ENCODE assay signal across 18 mouse cellular contexts in the genomic region with DNA sequence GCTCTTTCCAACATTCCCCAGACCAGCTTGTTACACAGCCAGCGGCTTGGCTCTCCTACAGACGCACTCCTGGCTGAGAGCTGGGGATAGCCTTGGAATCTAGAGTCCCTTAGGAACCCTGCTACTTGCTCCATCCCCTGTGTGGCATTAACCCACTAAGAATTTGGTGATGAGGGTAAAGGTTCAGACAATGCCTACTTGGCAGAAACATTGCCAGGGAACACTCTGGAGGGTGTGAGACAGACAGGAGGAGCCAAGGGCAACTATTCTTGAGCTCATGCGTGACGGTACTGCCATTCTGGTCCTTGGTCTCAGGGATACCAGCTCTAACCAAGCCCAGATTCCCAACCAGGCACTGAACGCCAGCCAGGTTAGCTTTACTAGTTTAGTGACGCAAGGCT. TPM values are rescaled to one million over a fixed set of nuclear protein-coding genes. Genes with fewer than 3 reads are reported as not detected.
A peak's percentile ranks its signal among the peaks of the same experiment; 100 is the strongest.
DNase-seq lines count a peak whose midpoint lies in the region; ATAC-seq and TF ChIP-seq lines count a peak whose summit lies in the region.
"Had no signal": no experiment of that assay in that cellular context is flagged by ENCODE, and none has a peak within 500 bp of the region (broad histone marks: within the 10 kb centered on the region; RNA-seq: fewer than 3 reads in every experiment).

No protein-coding gene starts in this region.

- 92% methylated on average over 6 of the region's 6 CpGs for WGBS in lung, embryonic 15.5 days
- 91% methylated on average over 6 of the region's 6 CpGs for WGBS in kidney, embryonic 16.5 days
- 87% methylated on average over 6 of the region's 6 CpGs for WGBS in liver, postnatal 0 days (ENCODE audit: insufficient replicate concordance)

- peaks cover 41% of the 10 kb centered on the region for H3K36me3 ChIP-seq in lung, embryonic 15.5 days
- peaks cover 28% of the 10 kb centered on the region for H3K36me3 ChIP-seq in kidney, embryonic 16.5 days (ENCODE audit: insufficient read depth, low read length)
- H3K36me3 ChIP-seq in liver, postnatal 0 days (replicated peaks; ENCODE audit: insufficient read depth, low read length), result peaks cover 44% of the 10 kb centered on the region

- no peaks in the 10 kb centered on the region for H3K9me3 ChIP-seq in lung, embryonic 15.5 days
- H3K9me3 ChIP-seq in kidney, embryonic 16.5 days (ENCODE audit: low read length), result no peaks in the 10 kb centered on the region
- H3K9me3 ChIP-seq in liver, postnatal 0 days (ENCODE audit: low read length), result no peaks in the 10 kb centered on the region
- H3K9me3 ChIP-seq: embryonic facial prominence, embryonic 12.5 days; G1E; hindbrain, embryonic 15.5 days; megakaryocyte, embryonic 14.5 days; neural tube, embryonic 13.5 days had no signal

- no peaks in the 10 kb centered on the region for H3K27me3 ChIP-seq in lung, embryonic 15.5 days
- H3K27me3 ChIP-seq in kidney, embryonic 16.5 days (ENCODE audit: insufficient read depth, low read length), result no peaks in the 10 kb centered on the region
- H3K27me3 ChIP-seq in liver, postnatal 0 days (ENCODE audit: insufficient read depth, low read length), result no peaks in the 10 kb centered on the region
- H3K27me3 ChIP-seq: embryonic facial prominence, embryonic 12.5 days; hindbrain, embryonic 15.5 days; megakaryocyte, embryonic 14.5 days; neural tube, embryonic 13.5 days had no signal

- no peak overlapping the region for H3K4me2 ChIP-seq in lung, embryonic 15.5 days
- H3K4me2 ChIP-seq in kidney, embryonic 16.5 days (replicated peaks; ENCODE audit: low read depth, low read length), result no peak overlapping the region
- H3K4me2 ChIP-seq in liver, postnatal 0 days (ENCODE audit: low read depth, low read length), result peak overlapping the region; percentile 67
- H3K4me2 ChIP-seq: embryonic facial prominence, embryonic 12.5 days; hindbrain, embryonic 15.5 days; lung, embryonic 14.5 days; neural tube, embryonic 13.5 days had no signal

- H3K4me1 ChIP-seq in lung, embryonic 15.5 days, result peaks cover 30% of the 10 kb centered on the region
- H3K4me1 ChIP-seq in kidney, embryonic 16.5 days (ENCODE audit: insufficient read depth, low read length), result peaks cover 42% of the 10 kb centered on the region
- peaks cover 36% of the 10 kb centered on the region for H3K4me1 ChIP-seq in liver, postnatal 0 days (ENCODE audit: insufficient read depth)

- 0 out of 2 replicates have a peak overlapping the region, but pooled peaks have one; percentile 97 for H3K27ac ChIP-seq in lung, embryonic 15.5 days
- no peak overlapping the region for H3K27ac ChIP-seq in kidney, embryonic 16.5 days (ENCODE audit: low read length)
- H3K27ac ChIP-seq in liver, postnatal 0 days (ENCODE audit: low read depth), result peak overlapping the region; percentile 88
- H3K27ac ChIP-seq: embryonic facial prominence, embryonic 12.5 days; hindbrain, embryonic 15.5 days; neural tube, embryonic 13.5 days had no signal

- no peak overlapping the region for H3K9ac ChIP-seq in lung, embryonic 15.5 days
- H3K9ac ChIP-seq in kidney, embryonic 16.5 days (replicated peaks; ENCODE audit: low read length), result 0 out of 2 replicates have a peak overlapping the region, but pooled peaks have one; percentile 14
- H3K9ac ChIP-seq in liver, postnatal 0 days (replicated peaks), result peak overlapping the region; percentile 81
- H3K9ac ChIP-seq: embryonic facial prominence, embryonic 12.5 days; hindbrain, embryonic 15.5 days; lung, embryonic 14.5 days had no signal

- TF ChIP-seq EP300 in liver, postnatal 0 days (IDR thresholded peaks at IDR 0.05; ENCODE audit: low read depth), result no peak

- DNase-seq in heart, adult 11 months, result peak; percentile 93
- no peak for DNase-seq in heart, adult 8-10 months (ENCODE audit: low spot score)
- DNase-seq in lung, postnatal 25 days (ENCODE audit: low spot score), result no peak
- DNase-seq in liver, postnatal 0 days, result no peak
- no peak for DNase-seq in cerebellum, adult 11 months
- DNase-seq: cerebellum, adult 11-12 months; heart, postnatal 14 days; lung, embryonic 14.5 days; right cerebral cortex, postnatal 25 days; thymus, adult 2 months had no signal

- no peak for TF ChIP-seq CTCF in liver, postnatal 0 days (IDR thresholded peaks at IDR 0.05; ENCODE audit: low read depth)

- H3K4me3 ChIP-seq in lung, embryonic 15.5 days, result no peak overlapping the region
- H3K4me3 ChIP-seq in kidney, embryonic 16.5 days (ENCODE audit: low read length), result no peak overlapping the region
- H3K4me3 ChIP-seq in liver, postnatal 0 days (ENCODE audit: low read depth, low read length), result peak overlapping the region; percentile 59
- H3K4me3 ChIP-seq: embryonic facial prominence, embryonic 12.5 days; hindbrain, embryonic 15.5 days; megakaryocyte, embryonic 14.5 days; neural tube, embryonic 13.5 days had no signal

- no peak for ATAC-seq in lung, embryonic 15.5 days (ENCODE audit: borderline replicate concordance, extremely low read depth, low FRiP score, low TSS enrichment)
- ATAC-seq in kidney, embryonic 16.5 days (ENCODE audit: low FRiP score, low TSS enrichment), result no peak
- no peak for ATAC-seq in liver, postnatal 0 days

RNA-seq across cellular contexts. Expression of a gene that starts 26.2 kb away (rescaled TPM):
- 10 to 100 TPM; 58.8 to 71.3 (median 63.6) TPM for total RNA-seq in heart, adult 8-10 months (2022)
- 22.6 and 25.4 TPM in 2 replicates for polyA plus RNA-seq in lung, embryonic 15.5 days (2015; fragmentation: Nextera tagmentation; extraction: Ambion mirVana)
- 38.3 and 39.5 TPM in 2 replicates for polyA plus RNA-seq in kidney, embryonic 16.5 days (2015; fragmentation: Nextera tagmentation; extraction: Ambion mirVana)
- polyA plus RNA-seq in liver, postnatal 0 days (2015; fragmentation: Nextera tagmentation; extraction: Ambion mirVana), result 13.8 and 15.7 TPM in 2 replicates

RNA-seq across cellular contexts. Expression of a gene that starts 28.4 kb away (rescaled TPM):
- total RNA-seq in heart, adult 8-10 months (2022), result 1 to 10 TPM; 3.4 to 4.4 (median 3.5) TPM
- 6.6 and 7.1 TPM in 2 replicates for polyA plus RNA-seq in lung, embryonic 15.5 days (2015; fragmentation: Nextera tagmentation; extraction: Ambion mirVana)
- polyA plus RNA-seq in kidney, embryonic 16.5 days (2015; fragmentation: Nextera tagmentation; extraction: Ambion mirVana), result 7.3 and 8.2 TPM in 2 replicates
- polyA plus RNA-seq in liver, postnatal 0 days (2015; fragmentation: Nextera tagmentation; extraction: Ambion mirVana), result 1.6 and 1.8 TPM in 2 replicates

RNA-seq across cellular contexts. Expression of a gene that starts 29.4 kb away (rescaled TPM):
- total RNA-seq in heart, adult 8-10 months (2022), result 1 to 10 TPM; 6.4 to 7.8 (median 7.0) TPM
- polyA plus RNA-seq in lung, embryonic 15.5 days (2015; fragmentation: Nextera tagmentation; extraction: Ambion mirVana), result 19.6 and 21.5 TPM in 2 replicates
- 21.2 and 21.9 TPM in 2 replicates for polyA plus RNA-seq in kidney, embryonic 16.5 days (2015; fragmentation: Nextera tagmentation; extraction: Ambion mirVana)
- 32.4 and 36.9 TPM in 2 replicates for polyA plus RNA-seq in liver, postnatal 0 days (2015; fragmentation: Nextera tagmentation; extraction: Ambion mirVana)

RNA-seq across cellular contexts. Expression of a gene that starts 33.8 kb away (rescaled TPM):
- total RNA-seq in heart, adult 8-10 months (2022), result 1 to 10 TPM; 3.7 to 7.2 (median 6.4) TPM
- polyA plus RNA-seq in lung, embryonic 15.5 days (2015; fragmentation: Nextera tagmentation; extraction: Ambion mirVana), result 2.2 TPM in 2 replicates
- 9.0 and 12.7 TPM in 2 replicates for polyA plus RNA-seq in kidney, embryonic 16.5 days (2015; fragmentation: Nextera tagmentation; extraction: Ambion mirVana)
- polyA plus RNA-seq in liver, postnatal 0 days (2015; fragmentation: Nextera tagmentation; extraction: Ambion mirVana), result 411 and 419 TPM in 2 replicates
- total RNA-seq: G1E had no signal
- polyA plus RNA-seq: limb, embryonic 11.5 days; lung, embryonic 14.5 days had no signal

RNA-seq across cellular contexts. Expression of a gene that starts 40.1 kb away (rescaled TPM):
- 10 to 100 TPM; 43.8 to 49.1 (median 45.3) TPM for total RNA-seq in heart, adult 8-10 months (2022)
- 32.3 and 33.5 TPM in 2 replicates for polyA plus RNA-seq in lung, embryonic 15.5 days (2015; fragmentation: Nextera tagmentation; extraction: Ambion mirVana)
- 50.1 and 51.6 TPM in 2 replicates for polyA plus RNA-seq in kidney, embryonic 16.5 days (2015; fragmentation: Nextera tagmentation; extraction: Ambion mirVana)
- polyA plus RNA-seq in liver, postnatal 0 days (2015; fragmentation: Nextera tagmentation; extraction: Ambion mirVana), result 30.1 and 32.2 TPM in 2 replicates
